Mouse (Mus musculus) left cerebral cortex, postnatal 25 days (tissue): ENCODE results near the gene Gm42791. TPM values are rescaled to one million over a fixed set of nuclear protein-coding genes. Genes with fewer than 3 reads are reported as not detected.

Experiments
- DNase-seq, 2 experiments: peaks; one replicate each; pipeline ENCODE4 v3.0.0; 2022; ENCODE audit warnings: low spot score in 2 of 2, mixed read lengths in 1 of 2
- intact Hi-C: fragments of 180-260 bp; cut with DNase I; formaldehyde crosslinking; loops from one replicate; pipeline ENCODE4 v1.15.1; 2025
- total RNA-seq, 2 experiments: library from RNA; stranded (reverse); gene quantifications; 2 replicates each; pipeline ENCODE4 v1.2.3; 2021

Gm42791 gene
- total RNA-seq, 2 experiments from 2014 or later: 17.8 to 18.5 TPM

- intact Hi-C loops: no loop called here
- DNase-seq: no peak
These were observed 88.6 kb downstream of the Gm42791 start for GRCm38 (mm10) chr5:148906305-148906704.

GRCm38 (mm10) chr5:148904846-148905245 is 90.1 kb downstream of the Gm42791 start:
- intact Hi-C loops: no loop called here
- no peak for DNase-seq

- DNase-seq: no peak
- intact Hi-C loops: loop anchor here (5.0 kb wide), 1 partner anchor 53 kb away; no protein-coding TSS in a partner anchor
These were observed 95.6 kb downstream of the Gm42791 start for GRCm38 (mm10) chr5:148899361-148899760.

- no peak for DNase-seq
- intact Hi-C loops: loop anchor here (5.0 kb wide), 1 partner anchor 54 kb away; no protein-coding TSS in a partner anchor
These were observed 97.0 kb downstream of the Gm42791 start for GRCm38 (mm10) chr5:148897941-148898417.

GRCm38 (mm10) chr5:148897069-148897702 is 97.8 kb downstream of the Gm42791 start:
- intact Hi-C loops: loop anchor here (5.0 kb wide), 1 partner anchor 55 kb away; no protein-coding TSS in a partner anchor
- peak; percentile 62 to 91 for DNase-seq

- DNase-seq: no peak
- intact Hi-C loops: loop anchor here (5.0 kb wide), 1 partner anchor 56 kb away; no protein-coding TSS in a partner anchor
These were observed 98.4 kb downstream of the Gm42791 start for GRCm38 (mm10) chr5:148896515-148896914.

- intact Hi-C loops: loop anchor here (5.0 kb wide), 1 partner anchor 56 kb away; no protein-coding TSS in a partner anchor
- DNase-seq: no peak
These were observed 99.1 kb downstream of the Gm42791 start for GRCm38 (mm10) chr5:148895833-148896232.

GRCm38 (mm10) chr5:148895034-148895433 is 99.9 kb downstream of the Gm42791 start:
- intact Hi-C loops: loop anchor here (5.0 kb wide), 1 partner anchor 57 kb away; no protein-coding TSS in a partner anchor

GRCm38 (mm10) chr5:148890237-148890636 is 104.7 kb downstream of the Gm42791 start:
- no peak for DNase-seq
- intact Hi-C loops: no loop called here

More at GRCm38 (mm10) chr5:148895034-148895433, 99.9 kb downstream of the Gm42791 start:
- DNase-seq: no peak

- no peak for DNase-seq
- intact Hi-C loops: no loop called here
These were observed 106.9 kb downstream of the Gm42791 start for GRCm38 (mm10) chr5:148888032-148888431.

- DNase-seq: no peak
These were observed 108.9 kb downstream of the Gm42791 start for GRCm38 (mm10) chr5:148885821-148886609.

GRCm38 (mm10) chr5:148883671-148884070 is 111.3 kb downstream of the Gm42791 start:
- intact Hi-C loops: no loop called here
- DNase-seq: no peak

More at GRCm38 (mm10) chr5:148885821-148886609, 108.9 kb downstream of the Gm42791 start:
- intact Hi-C loops: no loop called here

GRCm38 (mm10) chr5:148879218-148879617 is 115.7 kb downstream of the Gm42791 start:
- intact Hi-C loops: no loop called here
- no peak for DNase-seq

- no peak for DNase-seq
- intact Hi-C loops: no loop called here
These were observed 121.8 kb downstream of the Gm42791 start for GRCm38 (mm10) chr5:148873116-148873515.

- DNase-seq: no peak
- intact Hi-C loops: no loop called here
These were observed 125.4 kb downstream of the Gm42791 start for GRCm38 (mm10) chr5:148869583-148869982.

- no peak for DNase-seq
- intact Hi-C loops: no loop called here
These were observed 127.2 kb downstream of the Gm42791 start for GRCm38 (mm10) chr5:148867766-148868165.

- DNase-seq: no peak
- intact Hi-C loops: no loop called here
These were observed 127.8 kb downstream of the Gm42791 start for GRCm38 (mm10) chr5:148867171-148867570.

GRCm38 (mm10) chr5:148866571-148866970 is 128.4 kb downstream of the Gm42791 start:
- no peak for DNase-seq
- intact Hi-C loops: no loop called here

- DNase-seq: no peak
- intact Hi-C loops: no loop called here
These were observed 131.5 kb downstream of the Gm42791 start for GRCm38 (mm10) chr5:148863409-148863808.

- no peak for DNase-seq
- intact Hi-C loops: no loop called here
These were observed 132.1 kb downstream of the Gm42791 start for GRCm38 (mm10) chr5:148862853-148863252.
